Mouse (Mus musculus) olfactory bulb, adult 2 months (tissue): ENCODE results near the gene Galnt17.

Experiments used
- CTCF ChIP-seq: fragments of 200-500 bp; IDR thresholded peaks from 2 replicates; pipeline ENCODE4 v1.5.1; 2012; ENCODE audit warnings: low read depth, mild to moderate bottlenecking, low read length, moderate library complexity; ENCODE audit not compliant: insufficient read depth
- POLR2A ChIP-seq: fragments of 200-500 bp; IDR thresholded peaks from 2 replicates; pipeline ENCODE4 v1.6.1; 2012; ENCODE audit warnings: mild to moderate bottlenecking, low read depth, low read length, moderate library complexity; ENCODE audit not compliant: insufficient read depth

GRCm38 (mm10) chr5:131120296-131120840 lies 187.9 kb downstream of the Galnt17 start:
- TF ChIP-seq CTCF (no peak), POLR2A (no peak)
